Mouse (Mus musculus) liver, postnatal 0 days (tissue): ENCODE measurements around the gene Adrm1. TPM values are rescaled to one million over a fixed set of nuclear protein-coding genes. Genes with fewer than 3 reads are reported as not detected.

Source experiments
- ATAC-seq: fragments of 200-750 bp; cut with Nextera tagmentation; 2 replicates; pipeline ENCODE4 v1.8.0; 2017; ENCODE audit warnings: mild to moderate bottlenecking, moderate library complexity
- DNase-seq: peaks from one replicate; pipeline ENCODE4 v3.0.0-alpha.2; 2016
- H3K27ac ChIP-seq: fragments of 300-500 bp; sonication (generic); 2 replicates; pipeline ENCODE4 v1.5.1; 2014; ENCODE audit warnings: antibody characterized with exemption, moderate library complexity, mild to moderate bottlenecking, low read depth
- H3K27me3 ChIP-seq: fragments of 300-500 bp; sonication (generic); 2 replicates; pipeline ENCODE4 v1.6.1; 2014; ENCODE audit warnings: low read length, control low read depth, mixed read lengths; ENCODE audit not compliant: insufficient read depth
- H3K36me3 ChIP-seq: fragments of 300-500 bp; sonication (generic); replicated peaks from 2 replicates; pipeline ENCODE4 v1.6.1; 2014; ENCODE audit warnings: mild to moderate bottlenecking, control low read depth, low read length, moderate library complexity, mixed read lengths; ENCODE audit not compliant: insufficient read depth
- H3K4me1 ChIP-seq: fragments of 300-500 bp; sonication (generic); 2 replicates; pipeline ENCODE4 v1.6.1; 2014; ENCODE audit warnings: antibody characterized with exemption, mild to moderate bottlenecking, control low read depth; ENCODE audit not compliant: insufficient read depth
- H3K4me2 ChIP-seq: fragments of 300-500 bp; sonication (generic); 2 replicates; pipeline ENCODE4 v1.6.1; 2014; ENCODE audit warnings: low read depth, mild to moderate bottlenecking, low read length, moderate library complexity, mixed read lengths
- H3K4me3 ChIP-seq: fragments of 300-500 bp; sonication (generic); 2 replicates; pipeline ENCODE4 v1.5.1; 2014; ENCODE audit warnings: low read depth, low read length
- H3K9ac ChIP-seq: fragments of 300-500 bp; sonication (generic); replicated peaks from 2 replicates; pipeline ENCODE4 v1.6.1; 2014; ENCODE audit warnings: mild to moderate bottlenecking, moderate library complexity
- H3K9me3 ChIP-seq: fragments of 300-500 bp; sonication (generic); 2 replicates; pipeline ENCODE4 v1.6.1; 2016; ENCODE audit warnings: mild to moderate bottlenecking, control low read depth, low read length, mixed read lengths
- CTCF ChIP-seq: sonication (generic); IDR thresholded peaks from 2 replicates; pipeline ENCODE4 v1.5.1; 2016; ENCODE audit warnings: antibody characterized with exemption, low read depth
- EP300 ChIP-seq: IDR thresholded peaks from 2 replicates; pipeline ENCODE4 v1.6.1; 2016; ENCODE audit warnings: antibody characterized with exemption, low read depth, mild to moderate bottlenecking
- WGBS: fragments of 180-500 bp; shearing (Covaris S2); extraction: QIAGEN DNeasy Blood & Tissue Kit; methylation state at CpG from one replicate; pipeline ENCODE4 v1.1.7; 2014; ENCODE audit not compliant: insufficient replicate concordance; 5-methylcytosine and 5-hydroxymethylcytosine counted together
- polyA plus RNA-seq: library from polyadenylated mRNA; unstranded; fragments of >200 nt; fragmentation: Nextera tagmentation; extraction: Ambion mirVana; gene quantifications from 2 replicates; pipeline ENCODE4 v1.2.1, GENCODE M21; 2015

The Adrm1 gene
- polyA plus RNA-seq, 1 experiment from 2014 or later = 98.0 TPM

GRCm38 (mm10) chr2:180174121-180174520 lies 2.8 kb downstream of the Adrm1 start:
- no peak for ATAC-seq
- H3K9me3 ChIP-seq = no peaks in the 10 kb centered on the region
- H3K4me2 ChIP-seq = no peak overlapping the region
- TF ChIP-seq EP300 (no peak), CTCF (no peak)
- H3K27ac ChIP-seq = no peak overlapping the region
- no peak overlapping the region for H3K9ac ChIP-seq
- WGBS = 94% methylated on average over 5 of the region's 5 CpGs
- DNase-seq = no peak
- no peaks in the 10 kb centered on the region for H3K27me3 ChIP-seq
- H3K36me3 ChIP-seq = peaks cover 42% of the 10 kb centered on the region
- H3K4me3 ChIP-seq = no peak overlapping the region
- H3K4me1 ChIP-seq = peaks cover 22% of the 10 kb centered on the region

GRCm38 (mm10) chr2:180175725-180176124 lies 4.4 kb downstream of the Adrm1 start:
- no peak overlapping the region for H3K4me2 ChIP-seq
- 92% methylated on average over 7 of the region's 7 CpGs for WGBS
- ATAC-seq (no peak), DNase-seq (no peak)
- H3K4me3 ChIP-seq = no peak overlapping the region
- H3K4me1 ChIP-seq = peaks cover 20% of the 10 kb centered on the region
- no peak for TF ChIP-seq CTCF
- TF ChIP-seq EP300 = no peak
- H3K36me3 ChIP-seq = peaks cover 42% of the 10 kb centered on the region
- no peak overlapping the region for H3K27ac ChIP-seq
- H3K9ac ChIP-seq = no peak overlapping the region
- no peaks in the 10 kb centered on the region for H3K9me3 ChIP-seq
- no peaks in the 10 kb centered on the region for H3K27me3 ChIP-seq

DNA sequence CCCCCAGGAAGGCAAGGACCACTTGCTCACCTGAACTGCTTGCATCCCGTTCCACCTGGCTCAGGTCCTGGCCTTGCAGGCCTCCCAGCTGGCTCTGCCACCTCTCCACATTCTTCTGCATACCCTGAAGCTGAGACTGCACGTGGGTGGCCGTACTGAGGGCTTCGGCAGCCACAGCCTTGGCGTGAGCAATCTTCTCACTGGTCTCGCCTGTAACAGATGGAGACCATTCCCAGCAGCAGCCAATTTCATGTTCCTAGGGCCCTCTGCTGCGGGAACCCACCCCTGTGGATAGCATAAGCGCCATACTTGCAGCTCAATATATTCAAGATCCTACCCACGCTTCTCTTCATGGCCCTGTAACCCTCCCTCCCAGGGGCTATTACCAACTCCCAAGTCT lies 10.3 kb downstream of the Adrm1 start:
- ATAC-seq (no peak), DNase-seq (no peak)
- TF ChIP-seq CTCF (no peak), EP300 (no peak)
- Histone ChIP-seq H3K4me1 (no peaks in the 10 kb centered on the region), H3K36me3 (peaks cover 11% of the 10 kb centered on the region), H3K27ac (no peak overlapping the region), H3K4me3 (no peak overlapping the region), H3K4me2 (no peak overlapping the region), H3K9ac (no peak overlapping the region), H3K9me3 (no peaks in the 10 kb centered on the region), H3K27me3 (no peaks in the 10 kb centered on the region)
- 83% methylated on average over 9 of the region's 9 CpGs for WGBS

GRCm38 (mm10) chr2:180184011-180184751 lies 12.9 kb downstream of the Adrm1 start:
- H3K9me3 ChIP-seq = no peaks in the 10 kb centered on the region
- H3K4me2 ChIP-seq = no peak overlapping the region
- no peaks in the 10 kb centered on the region for H3K36me3 ChIP-seq
- ATAC-seq (no peak), DNase-seq (no peak)
- H3K27me3 ChIP-seq = no peaks in the 10 kb centered on the region
- WGBS = 86% methylated on average over 21 of the region's 24 CpGs
- H3K4me1 ChIP-seq = no peaks in the 10 kb centered on the region
- H3K27ac ChIP-seq = no peak overlapping the region
- no peak for TF ChIP-seq CTCF
- no peak for TF ChIP-seq EP300
- no peak overlapping the region for H3K9ac ChIP-seq
- H3K4me3 ChIP-seq = no peak overlapping the region

GRCm38 (mm10) chr2:180184752-180185109 lies 13.4 kb downstream of the Adrm1 start:
- Histone ChIP-seq H3K9me3 (no peaks in the 10 kb centered on the region), H3K9ac (no peak overlapping the region), H3K27ac (no peak overlapping the region), H3K4me3 (no peak overlapping the region), H3K27me3 (no peaks in the 10 kb centered on the region), H3K36me3 (no peaks in the 10 kb centered on the region), H3K4me2 (no peak overlapping the region), H3K4me1 (no peaks in the 10 kb centered on the region)
- TF ChIP-seq EP300 = no peak
- TF ChIP-seq CTCF = peak; percentile 23
- DNase-seq (no peak), ATAC-seq (no peak)
- 78% methylated on average over 6 of the region's 6 CpGs for WGBS

DNA sequence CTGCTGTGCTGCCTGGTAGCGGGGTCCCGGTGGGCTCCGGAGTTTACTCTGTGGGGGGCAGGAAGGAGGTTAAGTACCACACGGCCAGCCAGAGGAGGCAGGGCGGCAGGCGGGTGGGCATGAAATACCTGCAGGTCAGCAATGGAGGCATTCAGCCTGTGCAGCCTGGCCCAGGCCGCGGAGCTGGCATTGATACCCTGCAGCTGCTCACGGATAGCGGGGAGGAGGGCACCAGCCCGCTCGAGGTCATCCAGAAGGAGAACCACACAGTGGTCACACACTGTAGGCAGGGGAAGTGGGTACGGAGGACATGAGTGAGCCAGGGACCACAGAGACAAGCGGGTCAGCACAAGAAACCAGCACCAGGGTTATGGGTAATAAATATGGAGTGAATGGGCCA lies 14.4 kb downstream of the Adrm1 start:
- H3K36me3 ChIP-seq = no peaks in the 10 kb centered on the region
- H3K27me3 ChIP-seq = no peaks in the 10 kb centered on the region
- H3K4me1 ChIP-seq = no peaks in the 10 kb centered on the region
- no peak for ATAC-seq
- no peak overlapping the region for H3K4me3 ChIP-seq
- no peaks in the 10 kb centered on the region for H3K9me3 ChIP-seq
- no peak for TF ChIP-seq EP300
- TF ChIP-seq CTCF = no peak
- DNase-seq = no peak
- H3K9ac ChIP-seq = no peak overlapping the region
- WGBS = 87% methylated on average over 14 of the region's 14 CpGs
- no peak overlapping the region for H3K27ac ChIP-seq
- H3K4me2 ChIP-seq = no peak overlapping the region
